Mouse (Mus musculus) bone marrow macrophage, adult 2 months (primary cell): ENCODE measurements around the gene Unc5cl.

ENCODE experiments used
- CTCF ChIP-seq: IDR thresholded peaks from 2 replicates; pipeline ENCODE4 v1.5.1; 2012; ENCODE audit warnings: low read depth, mild to moderate bottlenecking, low read length, moderate library complexity
- POLR2A ChIP-seq: IDR thresholded peaks from 2 replicates; pipeline ENCODE4 v1.6.1; 2012; ENCODE audit warnings: mild to moderate bottlenecking, low read depth, low read length, borderline replicate concordance

GRCm38 (mm10) chr17:48506986-48507385, 52.3 kb downstream of the Unc5cl start:
- TF ChIP-seq POLR2A: no peak
- no peak for TF ChIP-seq CTCF
